Mouse (Mus musculus) intestine, postnatal 0 days (tissue): ENCODE results near the gene Ncbp2. TPM values are rescaled to one million over a fixed set of nuclear protein-coding genes. Genes with fewer than 3 reads are reported as not detected.

Source experiments
- ATAC-seq: fragments of 200-750 bp; cut with Nextera tagmentation; 2 replicates; pipeline ENCODE4 v1.8.0; 2017; ENCODE audit warnings: mild to moderate bottlenecking, moderate TSS enrichment, moderate library complexity
- H3K27ac ChIP-seq: fragments of 300-500 bp; sonication (generic); 2 replicates; pipeline ENCODE4 v1.5.1; 2014; ENCODE audit warnings: mild to moderate bottlenecking, low read depth, low read length, moderate library complexity
- H3K27me3 ChIP-seq: fragments of 300-500 bp; sonication (generic); replicated peaks from 2 replicates; pipeline ENCODE4 v1.6.1; 2014; ENCODE audit warnings: low read length, mixed read lengths; ENCODE audit not compliant: control insufficient read depth, insufficient read depth
- H3K36me3 ChIP-seq: fragments of 300-500 bp; sonication (generic); 2 replicates; pipeline ENCODE4 v1.6.1; 2014; ENCODE audit warnings: mild to moderate bottlenecking, moderate library complexity; ENCODE audit not compliant: control insufficient read depth, insufficient read depth
- H3K4me1 ChIP-seq: fragments of 300-500 bp; sonication (generic); replicated peaks from 2 replicates; pipeline ENCODE4 v1.6.1; 2014; ENCODE audit warnings: antibody characterized with exemption, low read length, mixed read lengths; ENCODE audit not compliant: control insufficient read depth, insufficient read depth
- H3K4me2 ChIP-seq: fragments of 300-500 bp; sonication (generic); replicated peaks from 2 replicates; pipeline ENCODE4 v1.6.1; 2014; ENCODE audit warnings: low read depth, mild to moderate bottlenecking, moderate library complexity
- H3K4me3 ChIP-seq: fragments of 300-500 bp; sonication (generic); 2 replicates; pipeline ENCODE4 v1.5.1; 2014; ENCODE audit warnings: low read depth, low read length
- H3K9ac ChIP-seq: fragments of 300-500 bp; sonication (generic); 2 replicates; pipeline ENCODE4 v1.6.1; 2014; ENCODE audit warnings: mild to moderate bottlenecking, low read depth, low read length
- H3K9me3 ChIP-seq: fragments of 300-500 bp; sonication (generic); 2 replicates; pipeline ENCODE4 v1.6.1; 2016; ENCODE audit warnings: mixed run types; ENCODE audit not compliant: control insufficient read depth
- CTCF ChIP-seq: sonication (generic); IDR thresholded peaks from 2 replicates; pipeline ENCODE4 v1.5.1; 2016; ENCODE audit warnings: low read depth, mild to moderate bottlenecking, control low read depth, antibody characterized with exemption, moderate library complexity
- WGBS: fragments of 180-500 bp; shearing (Covaris S2); extraction: QIAGEN DNeasy Blood & Tissue Kit; methylation state at CpG from one replicate; pipeline ENCODE4 v1.1.7; 2014; 5-methylcytosine and 5-hydroxymethylcytosine counted together
- polyA plus RNA-seq: library from polyadenylated mRNA; unstranded; fragments of >200 nt; fragmentation: Nextera tagmentation; extraction: Ambion mirVana; gene quantifications from 2 replicates; pipeline ENCODE4 v1.2.1, GENCODE M21; 2015

Gene Ncbp2
- polyA plus RNA-seq: 24.7 and 28.4 TPM in 2 replicates

- peak within 1 kb of the TSS; percentile 95 for H3K27ac ChIP-seq
- no peaks in the 10 kb centered on the region for H3K9me3 ChIP-seq
- peak within 1 kb of the TSS; percentile 88 for H3K4me2 ChIP-seq
- peak within 1 kb of the TSS; percentile 93 for H3K9ac ChIP-seq
- WGBS: under 1% methylated on average over 55 of the region's 55 CpGs
- peak; percentile 34 for TF ChIP-seq CTCF
- 0 out of 2 replicates have a peak, but pooled peaks cover 12% of the 10 kb centered on the region for H3K36me3 ChIP-seq
- H3K27me3 ChIP-seq: no peaks in the 10 kb centered on the region
- ATAC-seq: peak; percentile 88
- H3K4me1 ChIP-seq: 0 out of 2 replicates have a peak, but pooled peaks cover 3% of the 10 kb centered on the region
- H3K4me3 ChIP-seq: peak within 1 kb of the TSS; percentile 92
Measured at GRCm38 (mm10) chr16:31948345-31948774, at the start of gene Ncbp2, which contains the start of gene 0610012G03Rik. Gene Ncbp2, plus strand, starts transcription at chr16:31948513. Gene 0610012G03Rik, minus strand, starts transcription at chr16:31948494.

DNA sequence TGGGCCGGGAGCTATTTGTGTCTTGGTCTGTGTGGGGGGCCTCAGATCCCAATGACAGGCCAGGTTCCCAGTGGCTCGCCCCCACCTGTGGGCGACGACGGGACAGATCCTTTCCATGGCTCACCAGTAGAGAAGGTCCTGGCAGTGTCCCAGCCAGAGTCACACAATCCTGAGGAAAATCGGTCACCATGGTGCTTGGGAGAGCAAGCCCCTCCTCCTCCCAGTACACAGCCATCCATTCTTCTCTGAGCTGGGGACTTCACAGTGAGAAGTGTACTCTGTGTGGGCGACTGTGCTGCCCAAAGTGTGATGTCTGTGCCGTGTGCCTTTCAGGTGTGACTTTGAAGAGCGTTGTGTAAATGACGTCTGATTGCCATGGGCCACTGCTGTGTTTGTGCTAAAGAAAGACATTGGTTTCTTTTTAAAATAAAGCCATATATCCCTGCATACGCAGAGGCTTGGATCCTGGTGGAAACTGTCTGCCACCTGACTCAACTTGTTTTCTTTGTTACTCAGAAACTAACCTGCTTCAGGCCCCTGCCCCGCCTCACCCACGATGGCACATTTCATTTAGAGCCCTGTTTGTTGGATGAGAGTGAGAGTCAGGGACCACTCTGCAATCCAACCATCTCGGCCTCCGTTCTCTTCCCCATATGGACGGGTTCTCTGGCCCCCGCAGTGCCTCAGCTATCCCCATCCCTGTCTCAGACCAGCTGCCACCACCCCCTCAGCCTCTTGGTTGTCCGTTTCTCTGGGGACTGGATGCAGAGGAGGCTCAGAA, 49.6 kb upstream of the Ncbp2 start:
- Histone ChIP-seq H3K9me3 (no peaks in the 10 kb centered on the region), H3K4me2 (no peak overlapping the region), H3K4me3 (no peak overlapping the region), H3K9ac (no peak overlapping the region), H3K27me3 (no peaks in the 10 kb centered on the region), H3K27ac (no peak overlapping the region), H3K4me1 (no peaks in the 10 kb centered on the region), H3K36me3 (peaks cover 17% of the 10 kb centered on the region; the same call in 1 of the 2 replicates)
- no peak for ATAC-seq
- no peak for TF ChIP-seq CTCF
- 81% methylated on average over 18 of the region's 18 CpGs for WGBS

DNA sequence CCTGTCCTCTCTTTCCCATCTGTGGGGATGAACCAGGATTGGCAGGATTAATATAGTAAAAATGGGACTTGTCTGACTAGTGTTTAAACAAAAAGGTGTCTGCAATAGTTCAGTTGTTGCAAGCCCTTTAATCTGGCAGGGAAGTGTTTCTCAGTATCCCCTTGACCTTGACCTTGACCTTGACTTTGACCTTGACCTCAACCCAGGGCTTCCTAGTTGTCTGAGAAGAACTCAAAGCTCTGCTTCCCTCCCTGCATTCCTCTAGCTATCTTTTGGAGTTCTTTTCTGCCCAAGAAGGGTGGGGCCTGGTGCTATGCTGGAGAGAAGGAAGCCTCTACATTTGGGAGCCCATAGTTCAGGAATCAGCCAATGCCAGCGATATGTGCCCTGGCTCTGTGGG, 46.4 kb upstream of the Ncbp2 start:
- Histone ChIP-seq H3K27ac (no peak overlapping the region), H3K9me3 (no peaks in the 10 kb centered on the region), H3K9ac (no peak overlapping the region), H3K4me2 (no peak overlapping the region), H3K36me3 (peaks cover 8% of the 10 kb centered on the region; the same call in 1 of the 2 replicates), H3K4me3 (no peak overlapping the region), H3K4me1 (no peaks in the 10 kb centered on the region), H3K27me3 (no peaks in the 10 kb centered on the region)
- ATAC-seq: no peak
- no peak for TF ChIP-seq CTCF
- WGBS: 85% methylated on average over 1 of the region's 1 CpGs

GRCm38 (mm10) chr16:31903239-31903638, 45.1 kb upstream of the Ncbp2 start:
- WGBS: 87% methylated on average over 8 of the region's 8 CpGs
- TF ChIP-seq CTCF: no peak
- Histone ChIP-seq H3K27ac (no peak overlapping the region), H3K27me3 (no peaks in the 10 kb centered on the region), H3K36me3 (no peaks in the 10 kb centered on the region), H3K4me1 (no peaks in the 10 kb centered on the region), H3K4me2 (no peak overlapping the region), H3K4me3 (no peak overlapping the region), H3K9ac (no peak overlapping the region), H3K9me3 (no peaks in the 10 kb centered on the region)
- ATAC-seq: no peak

DNA sequence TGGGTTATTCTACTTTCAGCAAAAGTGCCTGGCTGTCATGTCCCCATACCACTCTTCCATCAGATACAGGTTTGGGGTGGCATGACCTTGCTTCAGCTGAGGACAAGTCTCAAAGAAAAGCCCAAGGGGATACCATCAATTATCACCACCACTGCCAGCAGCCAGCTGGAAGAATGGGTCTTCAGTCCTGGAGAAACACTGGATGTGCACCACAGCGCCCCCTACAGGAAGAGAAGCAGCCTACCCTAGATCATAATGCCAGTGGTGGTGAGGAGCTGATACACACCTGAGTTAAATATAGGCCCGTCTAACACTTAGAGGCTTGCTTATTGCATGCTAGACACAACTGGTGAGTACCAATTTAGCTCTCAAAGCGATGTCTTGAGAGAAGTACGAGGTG, 43.0 kb upstream of the Ncbp2 start:
- no peak for ATAC-seq
- no peak overlapping the region for H3K4me3 ChIP-seq
- WGBS: 72% methylated on average over 4 of the region's 4 CpGs
- no peaks in the 10 kb centered on the region for H3K36me3 ChIP-seq
- no peaks in the 10 kb centered on the region for H3K27me3 ChIP-seq
- peak; percentile 70 for TF ChIP-seq CTCF
- H3K9me3 ChIP-seq: no peaks in the 10 kb centered on the region
- peak overlapping the region; percentile 35 for H3K27ac ChIP-seq
- no peaks in the 10 kb centered on the region for H3K4me1 ChIP-seq
- no peak overlapping the region for H3K9ac ChIP-seq
- H3K4me2 ChIP-seq: no peak overlapping the region

GRCm38 (mm10) chr16:31905891-31906825, 42.2 kb upstream of the Ncbp2 start:
- peak; percentile 40 for ATAC-seq
- H3K9ac ChIP-seq: peak overlapping the region; percentile 34; the same call in 1 of the 2 replicates
- 21% methylated on average over 20 of the region's 20 CpGs for WGBS

More at GRCm38 (mm10) chr16:31905891-31906825, 42.2 kb upstream of the Ncbp2 start:
- H3K27ac ChIP-seq: peak overlapping the region; percentile 72
- no peaks in the 10 kb centered on the region for H3K9me3 ChIP-seq
- peak overlapping the region; percentile 59 for H3K4me2 ChIP-seq
- H3K27me3 ChIP-seq: no peaks in the 10 kb centered on the region
- no peaks in the 10 kb centered on the region for H3K4me1 ChIP-seq
- no peak for TF ChIP-seq CTCF
- H3K36me3 ChIP-seq: no peaks in the 10 kb centered on the region
- H3K4me3 ChIP-seq: 0 out of 2 replicates have a peak overlapping the region, but pooled peaks have one; percentile 5
